Mouse (Mus musculus): ENCODE data around the gene Fbxw15.

- TF ChIP-seq CTCF (IDR thresholded peaks at IDR 0.05; ENCODE audit: low read depth) (no peak), EP300 (IDR thresholded peaks at IDR 0.05; ENCODE audit: low read depth) (no peak)
These were observed 2.5 kb downstream of the Fbxw15 start for GRCm38 (mm10) chr9:109565546-109565945.

Data from liver, embryonic 14.5 days (tissue).